Mouse (Mus musculus) granulocyte monocyte progenitor cell, adult 5-6 weeks (primary cell): ENCODE data around the gene Ccdc63. TPM values are rescaled to one million over a fixed set of nuclear protein-coding genes. Genes with fewer than 3 reads are reported as not detected.
"Not testable (repeated sequence)": the region's sequence is repeated elsewhere in the genome, so short reads cannot be mapped to it uniquely, and the experiment has no call there.

Source experiments
- ATAC-seq: replicated peaks from 2 replicates; pipeline ENCODE4 v1.8.0; 2016; ENCODE audit warnings: mild to moderate bottlenecking, moderate TSS enrichment, inconsistent platforms; ENCODE audit not compliant: poor library complexity, severe bottlenecking
- total RNA-seq, 2 experiments: library from RNA; stranded (forward) in 1 of 2; stranded (reverse) in 1 of 2; fragments of 200-712, 200-1000 nt in 1 of 2; fragments of >200 nt in 1 of 2; fragmentation: Nextera tagmentation in 1 of 2; gene quantifications; 2 replicates each; pipeline ENCODE4 v1.2.3; 2014 to 2017

The Ccdc63 gene
- 1.1 and 2.0 TPM in 2 replicates for total RNA-seq (2014; fragmentation: Nextera tagmentation)
- total RNA-seq (2017), result 0.60 TPM in 1 of 2 replicates, not detected in the other

DNA sequence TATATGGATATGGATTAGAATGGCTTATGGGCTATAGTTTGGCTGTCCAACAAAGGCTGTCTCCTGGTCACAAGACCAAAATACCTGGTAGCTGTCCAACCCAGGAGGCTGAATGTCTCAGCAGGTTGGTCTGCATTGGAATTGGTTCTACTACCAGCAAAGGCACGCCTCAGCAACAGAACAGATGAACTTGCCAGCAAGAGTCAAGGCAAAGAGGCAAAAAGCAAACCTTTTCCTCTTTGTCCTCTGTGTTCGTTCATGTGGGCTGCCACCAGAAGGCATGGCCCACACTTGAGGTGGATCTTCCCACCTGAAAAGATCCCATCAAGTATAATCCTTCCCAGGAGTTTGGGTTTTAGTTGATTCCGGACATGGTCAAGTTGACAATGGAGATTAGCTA lies at the start of gene Ccdc63:
TSS of gene Ccdc63 (minus strand) at position 101 of the 400 bp plus-strand sequence.
- no peak for ATAC-seq

DNA sequence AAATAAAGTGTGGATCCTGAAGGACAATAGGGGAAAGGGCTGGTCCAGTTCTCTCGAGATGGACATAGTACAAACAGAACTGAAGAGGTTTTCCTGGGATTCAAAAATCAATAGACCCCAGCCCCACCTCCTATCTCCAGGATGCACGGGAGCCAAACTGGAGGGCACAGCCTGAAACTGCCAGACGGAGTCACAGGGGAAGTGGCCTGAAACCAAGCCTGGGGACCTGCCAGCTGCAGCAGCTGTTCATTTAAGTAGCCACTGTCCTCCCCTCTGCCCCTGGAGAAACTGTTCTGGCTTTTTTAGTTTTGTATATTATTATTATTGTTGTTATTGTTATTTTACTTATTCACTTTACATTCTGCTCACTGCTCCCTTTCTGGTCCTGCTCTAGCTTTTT lies 48.5 kb upstream of the Ccdc63 start:
- ATAC-seq, result no peak; the same call in 1 of the 2 replicates

GRCm38 (mm10) chr5:122184858-122185257 lies 44.2 kb upstream of the Ccdc63 start:
- ATAC-seq, result not testable (repeated sequence)

DNA sequence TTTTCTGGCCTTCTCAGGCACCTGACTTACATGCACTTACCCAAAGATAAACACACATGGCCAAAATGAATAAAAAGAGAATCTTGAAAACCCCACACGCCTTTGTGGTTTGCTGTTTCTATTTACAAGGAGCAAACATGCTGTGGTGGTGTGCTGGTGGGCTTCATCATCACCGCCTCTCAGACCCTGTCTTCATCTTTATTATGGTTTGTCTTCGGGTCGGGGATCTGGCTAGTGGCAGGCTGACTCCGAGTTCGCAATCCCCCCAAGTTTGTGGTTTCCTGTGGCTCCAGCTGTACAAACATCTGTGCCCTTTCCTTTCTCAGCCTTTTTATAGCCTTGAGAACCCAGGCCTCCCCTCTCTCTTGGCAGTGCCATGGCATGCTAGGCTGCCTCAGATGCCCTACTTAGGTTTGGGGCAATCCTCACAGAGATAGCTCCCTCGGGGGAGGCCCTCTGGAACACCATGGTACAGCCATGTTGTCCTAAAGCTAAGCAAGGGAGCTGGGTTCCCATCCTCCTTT lies 43.7 kb upstream of the Ccdc63 start:
- peak; percentile 47 for ATAC-seq

GRCm38 (mm10) chr5:122179665-122180064 lies 39.0 kb upstream of the Ccdc63 start:
- ATAC-seq, result peak; percentile 81

DNA sequence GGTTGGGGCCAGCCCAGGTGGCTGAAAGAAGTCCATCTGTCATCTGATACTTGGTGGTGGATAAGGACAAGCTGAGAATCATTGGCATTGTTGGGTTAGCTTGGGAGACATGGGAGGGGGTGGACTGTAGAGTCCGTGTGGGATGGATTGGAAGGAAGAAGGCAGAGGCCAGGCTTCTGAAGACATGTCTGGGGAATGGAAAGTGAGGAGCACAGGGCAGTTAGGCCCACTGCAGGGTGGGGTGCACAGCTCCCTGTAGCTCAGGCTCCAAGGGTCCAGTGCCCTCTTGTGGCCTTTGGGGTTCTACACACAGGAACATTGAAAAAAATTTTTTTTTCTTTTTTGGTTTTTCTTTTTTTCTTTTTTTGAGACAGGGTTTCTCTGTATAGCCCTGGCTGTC lies 35.8 kb upstream of the Ccdc63 start:
- ATAC-seq, result peak; percentile 75

GRCm38 (mm10) chr5:122175961-122176360 lies 35.3 kb upstream of the Ccdc63 start:
- ATAC-seq, result no peak

DNA sequence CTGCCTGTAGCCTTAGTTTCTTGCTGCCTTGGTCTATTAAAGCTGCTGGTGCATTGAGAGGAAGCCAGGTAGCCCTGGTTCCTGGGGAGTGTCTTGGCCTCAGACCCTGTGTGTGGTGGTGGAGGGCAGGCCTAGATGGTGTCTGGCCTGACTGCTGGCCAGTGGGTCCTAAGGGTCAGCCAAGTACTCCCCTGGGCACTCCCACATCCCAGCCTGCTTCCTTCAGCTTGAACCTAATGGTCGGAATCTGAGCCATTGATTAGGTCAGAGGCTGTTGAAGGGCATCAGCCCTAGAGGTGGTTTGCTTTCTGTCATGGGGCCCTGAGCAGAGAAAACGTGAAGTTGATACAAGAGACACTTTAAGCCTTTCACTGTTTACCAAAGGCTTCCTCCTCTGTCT lies 34.8 kb upstream of the Ccdc63 start:
- ATAC-seq, result no peak

- ATAC-seq, result no peak
These were observed 30.4 kb upstream of the Ccdc63 start for GRCm38 (mm10) chr5:122171058-122171457.

DNA sequence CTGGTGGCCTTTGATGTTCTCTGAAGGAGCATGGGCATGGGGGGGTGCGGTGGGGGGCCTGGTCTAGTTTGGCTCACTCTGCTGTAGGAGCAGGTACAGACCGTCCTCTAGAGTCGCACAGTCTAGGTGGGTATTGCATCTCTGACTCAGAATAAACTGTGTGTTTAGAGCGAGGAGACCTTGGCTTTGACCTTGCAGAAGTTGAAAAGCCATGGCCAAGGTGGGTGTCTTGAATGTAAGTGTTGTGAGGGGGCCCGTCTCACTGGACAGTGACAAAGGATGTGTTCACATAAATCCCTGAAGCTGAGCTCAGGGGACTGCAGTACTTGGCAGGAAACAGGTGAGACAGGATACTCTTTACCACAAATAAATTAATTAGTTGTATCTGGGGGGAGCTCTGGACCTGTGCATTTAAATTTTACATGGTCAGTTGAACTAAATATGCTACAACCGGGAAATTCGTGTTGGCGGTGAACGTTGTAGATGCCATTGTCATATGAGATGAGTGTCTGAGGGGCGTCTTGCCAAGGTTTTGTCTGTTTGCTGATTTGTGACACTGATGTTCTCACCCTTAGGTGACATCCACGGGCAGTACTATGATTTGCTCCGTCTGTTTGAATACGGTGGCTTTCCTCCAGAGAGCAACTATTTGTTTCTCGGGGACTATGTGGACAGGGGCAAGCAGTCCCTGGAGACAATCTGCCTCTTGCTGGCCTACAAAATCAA lies 27.9 kb upstream of the Ccdc63 start:
- ATAC-seq, result no peak

- peak; percentile 22; the same call in 1 of the 2 replicates for ATAC-seq
These were observed 26.1 kb upstream of the Ccdc63 start for GRCm38 (mm10) chr5:122166636-122167161.

DNA sequence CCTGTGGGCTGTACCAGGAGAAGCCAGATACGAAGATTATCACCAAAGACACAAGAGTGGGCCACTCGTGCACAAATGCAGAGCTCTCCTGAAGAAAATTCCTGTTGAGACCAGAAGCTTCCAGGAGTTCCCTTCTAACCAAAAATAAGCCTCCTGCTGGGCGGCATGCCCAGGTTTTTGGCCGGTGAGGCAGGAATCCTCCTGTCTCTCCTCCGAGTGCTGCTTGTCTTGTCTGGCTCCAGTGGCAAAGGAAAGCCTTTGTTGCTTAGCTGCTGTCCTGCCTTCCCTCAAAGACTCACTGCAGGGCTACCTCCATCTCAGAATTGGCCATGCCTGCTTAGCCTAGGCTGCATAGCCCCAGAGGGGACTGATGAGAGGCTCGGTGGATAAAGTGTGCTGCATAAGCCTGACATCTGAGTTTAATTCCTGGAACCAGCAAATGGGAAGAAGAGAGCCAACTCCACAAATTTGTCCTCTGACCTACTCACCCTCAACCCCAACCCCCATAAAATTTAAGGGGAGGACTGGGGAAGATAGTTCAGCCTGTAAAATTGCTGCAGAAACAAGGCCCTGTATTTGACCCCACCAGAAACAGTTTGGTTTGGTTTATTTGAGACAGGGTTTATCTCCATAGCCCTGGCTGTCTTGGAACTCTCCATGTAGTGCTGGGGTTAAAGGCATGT lies 24.8 kb upstream of the Ccdc63 start:
- ATAC-seq, result no peak

GRCm38 (mm10) chr5:122164011-122164410 lies 23.4 kb upstream of the Ccdc63 start:
- no peak for ATAC-seq

- ATAC-seq, result no peak
These were observed 22.6 kb upstream of the Ccdc63 start for GRCm38 (mm10) chr5:122163194-122163593.

DNA sequence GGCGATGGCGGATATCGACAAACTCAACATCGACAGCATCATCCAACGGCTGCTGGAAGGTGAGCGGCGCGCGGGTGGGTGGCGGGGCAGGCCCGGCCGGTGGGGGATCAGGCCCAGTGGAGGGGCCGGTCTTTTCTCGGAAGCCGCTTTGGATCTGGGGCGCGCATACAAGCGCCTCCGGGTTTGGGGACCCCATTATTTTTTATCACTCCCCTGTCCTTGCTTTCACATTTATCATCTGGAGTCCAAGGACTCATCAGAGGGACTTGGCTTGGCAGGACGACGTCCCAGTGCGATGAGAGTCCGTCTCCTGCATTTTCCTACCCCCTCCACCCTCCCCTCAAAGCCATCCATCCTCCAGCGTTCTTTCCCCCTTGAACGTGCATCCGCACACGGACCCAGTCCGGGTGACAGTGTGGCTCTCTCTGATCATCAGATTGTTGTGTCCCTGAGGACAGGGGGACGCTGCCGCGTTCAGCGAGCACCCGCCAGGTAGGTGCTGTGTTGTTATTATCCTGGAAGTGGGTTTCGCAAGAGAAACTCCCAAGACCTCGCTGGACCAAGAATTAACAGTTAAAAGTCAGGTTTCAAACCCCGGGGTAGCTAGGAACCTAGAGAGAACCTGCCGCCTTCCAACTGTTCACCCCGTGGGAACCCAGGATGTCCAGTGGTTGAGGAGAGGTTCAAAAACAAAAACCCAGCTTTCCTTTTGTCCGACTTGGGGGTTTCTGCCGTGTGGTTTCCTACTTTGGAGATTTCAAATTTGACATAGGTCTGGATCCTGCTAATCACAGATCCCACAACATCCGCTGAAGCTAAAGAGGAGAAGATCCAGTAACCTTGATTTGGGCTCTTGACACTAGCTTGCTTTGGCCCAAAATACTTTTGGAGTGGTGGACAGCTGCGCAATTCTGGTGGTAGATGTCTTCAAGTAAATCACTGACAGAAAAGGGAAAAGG lies 18.2 kb upstream of the Ccdc63 start:
- ATAC-seq, result no peak

- ATAC-seq, result peak; percentile 91
These were observed 17.3 kb upstream of the Ccdc63 start, which contains the start of gene Ppp1cc for GRCm38 (mm10) chr5:122157827-122158381. TSS of gene Ppp1cc (plus strand) at chr5:122158278.

- ATAC-seq, result no peak
These were observed 15.9 kb upstream of the Ccdc63 start for GRCm38 (mm10) chr5:122156486-122156885.

DNA sequence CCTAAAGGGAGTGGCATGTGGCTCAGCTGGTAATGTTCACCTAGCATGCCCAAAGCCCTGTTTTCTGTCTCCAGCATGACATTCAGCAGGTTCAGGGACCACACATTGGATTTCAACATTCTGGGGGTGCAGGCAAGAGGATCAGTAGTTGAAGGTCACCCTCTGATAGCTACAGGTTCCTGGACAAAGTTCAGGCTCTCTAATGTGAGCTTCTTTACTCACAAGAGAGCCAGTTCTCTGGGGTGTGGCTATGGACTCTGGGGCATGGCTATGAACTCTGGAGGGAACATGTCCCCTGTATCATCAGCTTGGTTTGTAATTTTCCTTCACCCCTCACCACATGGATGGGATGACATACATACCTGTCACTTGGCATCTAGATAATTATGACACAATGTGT lies 15.0 kb upstream of the Ccdc63 start:
- no peak for ATAC-seq

DNA sequence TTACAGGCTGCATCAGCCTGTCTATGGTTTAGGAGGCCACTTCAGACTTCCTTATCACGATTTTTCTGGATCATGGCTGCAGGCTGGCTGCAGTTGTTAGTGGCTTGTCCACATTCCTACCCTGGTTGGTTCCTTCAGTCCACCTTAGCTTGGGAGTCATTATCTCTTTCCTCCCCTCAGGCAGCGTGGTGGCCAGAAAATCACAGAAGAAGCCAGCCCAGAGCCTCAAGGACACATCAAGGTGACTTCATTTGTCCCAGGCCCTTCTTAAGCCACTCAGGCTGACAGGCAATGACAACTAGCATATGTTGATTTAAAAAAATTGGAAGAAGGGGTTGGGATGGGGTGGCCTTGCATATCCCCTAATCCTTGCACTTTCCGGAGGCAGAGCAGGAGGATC lies 14.2 kb upstream of the Ccdc63 start:
- no peak for ATAC-seq

DNA sequence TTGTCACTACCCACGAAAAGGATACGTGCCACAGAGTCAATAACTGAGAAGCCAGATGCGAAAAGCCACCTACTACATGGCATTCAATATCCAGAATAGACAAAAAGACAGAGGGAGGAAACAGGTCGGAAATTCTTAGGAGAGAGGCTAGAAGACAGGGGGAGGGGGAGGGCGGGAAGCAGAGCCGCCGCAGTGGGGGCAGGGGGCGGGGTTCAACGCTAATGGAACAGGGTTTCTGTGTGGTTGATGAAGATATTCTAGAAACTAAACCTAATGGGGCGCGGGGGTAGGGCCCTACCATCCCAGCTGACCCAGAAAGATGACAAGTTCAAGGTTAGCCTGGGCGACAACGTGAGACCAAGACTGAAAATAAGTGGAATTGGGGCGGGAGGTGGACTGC lies 13.4 kb upstream of the Ccdc63 start:
- ATAC-seq, result no peak
